Mouse (Mus musculus) hindbrain, embryonic 11.5 days (tissue): Measurements from ENCODE around the gene Rnf152. TPM values are rescaled to one million over a fixed set of nuclear protein-coding genes. Genes with fewer than 3 reads are reported as not detected.

ENCODE experiments used
- ATAC-seq: fragments of 200-750 bp; cut with Nextera tagmentation; 2 replicates; pipeline ENCODE4 v1.8.0; 2017; ENCODE audit warnings: mild to moderate bottlenecking, moderate TSS enrichment, moderate library complexity; ENCODE audit not compliant: low FRiP score
- DNase-seq: peaks from one replicate; pipeline ENCODE4 v3.0.0-alpha.2; 2015; ENCODE audit warnings: low spot score
- H3K27ac ChIP-seq: fragments of 300-500 bp; sonication (generic); 2 replicates; pipeline ENCODE4 v1.5.1; 2014; ENCODE audit warnings: mild to moderate bottlenecking, low read depth, low read length
- H3K27me3 ChIP-seq: fragments of 300-500 bp; sonication (generic); 2 replicates; pipeline ENCODE4 v1.6.1; 2014; ENCODE audit warnings: mild to moderate bottlenecking, low read length, moderate library complexity, mixed read lengths; ENCODE audit not compliant: control insufficient read depth, insufficient read depth
- H3K36me3 ChIP-seq: fragments of 300-500 bp; sonication (generic); 2 replicates; pipeline ENCODE4 v1.6.1; 2014; ENCODE audit warnings: mild to moderate bottlenecking, low read length, moderate library complexity, mixed read lengths; ENCODE audit not compliant: control insufficient read depth, insufficient read depth
- H3K4me1 ChIP-seq: fragments of 300-500 bp; sonication (generic); replicated peaks from 2 replicates; pipeline ENCODE4 v1.6.1; 2014; ENCODE audit warnings: low read length, mixed read lengths; ENCODE audit not compliant: control insufficient read depth, insufficient read depth
- H3K4me2 ChIP-seq: fragments of 300-500 bp; sonication (generic); replicated peaks from 2 replicates; pipeline ENCODE4 v1.6.1; 2014; ENCODE audit warnings: mild to moderate bottlenecking, low read depth, low read length
- H3K4me3 ChIP-seq: fragments of 300-500 bp; sonication (generic); 2 replicates; pipeline ENCODE4 v1.5.1; 2014; ENCODE audit warnings: low read depth, low read length
- H3K9ac ChIP-seq: fragments of 300-500 bp; sonication (generic); 2 replicates; pipeline ENCODE4 v1.6.1; 2014; ENCODE audit warnings: low read depth, low read length
- H3K9me3 ChIP-seq: fragments of 300-500 bp; sonication (generic); 2 replicates; pipeline ENCODE4 v1.6.1; 2016; ENCODE audit warnings: low read length; ENCODE audit not compliant: control insufficient read depth
- WGBS: fragments of 180-500 bp; shearing (Covaris S2); extraction: QIAGEN DNeasy Blood & Tissue Kit; methylation state at CpG from one replicate; pipeline ENCODE4 v1.1.7; 2014; 5-methylcytosine and 5-hydroxymethylcytosine counted together
- polyA plus RNA-seq: library from polyadenylated mRNA; unstranded; fragments of >200 nt; fragmentation: Nextera tagmentation; extraction: Ambion mirVana; gene quantifications from 2 replicates; pipeline ENCODE4 v1.2.1, GENCODE M21; 2014

Rnf152 gene
- polyA plus RNA-seq, 1 experiment from 2014 or later, result 2.5 TPM

DNA sequence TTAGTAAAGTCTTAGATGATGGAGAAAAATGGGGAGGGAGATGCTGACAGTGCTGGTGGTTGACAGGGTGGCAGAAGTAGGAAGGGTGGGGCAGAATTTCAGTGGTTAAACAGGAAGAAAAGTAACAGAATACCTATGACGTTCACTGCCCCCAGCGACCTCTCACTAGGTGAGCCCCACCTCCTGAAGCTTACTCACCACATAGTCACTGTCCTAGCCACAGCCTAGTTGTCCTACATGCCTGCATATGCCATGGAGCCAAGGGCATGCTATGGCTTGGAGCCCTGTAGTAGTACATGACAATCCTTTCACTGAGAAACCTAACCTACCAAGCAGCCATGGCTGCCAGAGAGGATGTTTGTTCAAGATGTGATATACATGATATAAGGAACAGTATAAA is 64.7 kb downstream of the Rnf152 start:
- H3K4me1 ChIP-seq, result no peaks in the 10 kb centered on the region
- no peak for ATAC-seq

DNA sequence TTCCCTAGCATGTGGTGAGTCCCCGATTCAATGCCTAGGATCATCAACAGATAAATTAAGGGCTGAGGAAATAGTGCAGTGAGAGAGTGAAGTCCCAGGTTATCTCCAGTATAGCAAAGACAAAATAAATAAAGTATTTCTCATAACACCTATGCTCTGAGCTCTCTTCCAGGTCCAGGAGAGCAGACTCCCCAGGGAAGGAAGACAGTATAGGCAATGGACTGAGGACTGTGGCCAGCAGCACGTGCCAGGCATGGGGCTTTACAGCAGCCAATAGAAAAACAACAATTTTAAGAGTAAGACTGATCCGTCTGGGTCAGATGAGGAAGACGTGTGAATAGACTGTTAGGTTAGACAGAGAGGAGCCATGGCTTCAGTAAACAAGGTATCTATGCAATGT is 69.0 kb downstream of the Rnf152 start:
- H3K27ac ChIP-seq, result no peak overlapping the region
- H3K9me3 ChIP-seq, result no peaks in the 10 kb centered on the region
- ATAC-seq, result no peak
- 78% methylated on average over 4 of the region's 4 CpGs for WGBS
- no peaks in the 10 kb centered on the region for H3K27me3 ChIP-seq
- H3K4me3 ChIP-seq, result no peak overlapping the region
- H3K4me2 ChIP-seq, result no peak overlapping the region
- DNase-seq, result no peak
- no peaks in the 10 kb centered on the region for H3K36me3 ChIP-seq
- no peak overlapping the region for H3K9ac ChIP-seq
- H3K4me1 ChIP-seq, result no peaks in the 10 kb centered on the region

More for the DNA sequence above, 64.7 kb downstream of the Rnf152 start:
- Histone ChIP-seq H3K9me3 (no peaks in the 10 kb centered on the region), H3K27ac (no peak overlapping the region), H3K4me2 (no peak overlapping the region), H3K36me3 (no peaks in the 10 kb centered on the region), H3K4me3 (no peak overlapping the region), H3K27me3 (no peaks in the 10 kb centered on the region), H3K9ac (no peak overlapping the region)
- 93% methylated on average over 2 of the region's 2 CpGs for WGBS
- DNase-seq, result no peak

DNA sequence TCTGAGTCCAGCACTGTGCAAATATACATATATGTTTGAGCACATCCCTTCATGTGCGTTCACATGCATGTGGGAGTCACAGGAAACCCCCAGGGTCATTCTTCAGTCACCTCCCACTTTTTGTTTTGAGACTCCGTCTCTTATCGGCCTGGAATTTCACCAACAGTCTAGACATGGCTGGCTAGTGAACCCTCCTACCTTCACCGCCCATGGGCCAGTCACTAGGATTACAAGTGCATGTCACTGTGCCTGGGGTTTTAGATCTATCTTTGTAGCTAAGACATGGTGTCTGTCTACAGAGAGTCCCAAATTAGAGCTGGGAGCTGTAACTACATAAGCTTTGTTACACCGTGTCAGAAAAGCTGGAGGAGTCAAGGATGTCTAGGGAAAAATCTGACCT is 69.6 kb downstream of the Rnf152 start:
- no peak for DNase-seq
- H3K4me1 ChIP-seq, result no peaks in the 10 kb centered on the region
- 90% methylated on average over 5 of the region's 5 CpGs for WGBS
- H3K36me3 ChIP-seq, result no peaks in the 10 kb centered on the region
- H3K27me3 ChIP-seq, result no peaks in the 10 kb centered on the region
- no peak for ATAC-seq
- H3K27ac ChIP-seq, result no peak overlapping the region
- no peaks in the 10 kb centered on the region for H3K9me3 ChIP-seq
- H3K9ac ChIP-seq, result no peak overlapping the region
- H3K4me2 ChIP-seq, result no peak overlapping the region
- H3K4me3 ChIP-seq, result no peak overlapping the region

DNA sequence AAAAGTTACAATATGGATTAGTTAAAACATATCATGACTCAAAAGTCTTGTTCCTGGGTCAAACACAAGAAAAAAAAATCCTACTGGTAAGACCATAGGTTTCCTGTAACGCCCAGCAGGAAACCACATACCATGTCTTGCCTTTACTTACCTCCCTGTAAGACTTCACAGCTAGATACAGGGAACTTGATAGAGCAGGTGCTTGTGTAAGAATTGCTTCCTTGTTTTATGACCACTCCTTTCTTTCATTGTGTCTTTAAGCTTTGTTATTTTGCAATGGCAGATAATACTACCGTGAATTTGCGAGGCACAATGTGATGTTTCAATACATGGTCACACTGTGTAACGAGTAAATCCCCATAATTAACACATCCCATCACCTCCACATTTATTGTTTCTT is 71.5 kb downstream of the Rnf152 start:
- no peaks in the 10 kb centered on the region for H3K9me3 ChIP-seq
- H3K4me2 ChIP-seq, result no peak overlapping the region
- no peak for ATAC-seq
- no peak overlapping the region for H3K9ac ChIP-seq
- no peaks in the 10 kb centered on the region for H3K36me3 ChIP-seq
- DNase-seq, result no peak
- H3K4me3 ChIP-seq, result no peak overlapping the region
- H3K27ac ChIP-seq, result no peak overlapping the region
- no peaks in the 10 kb centered on the region for H3K27me3 ChIP-seq
- 90% methylated on average over 4 of the region's 4 CpGs for whole genome bisulfite sequencing
- no peaks in the 10 kb centered on the region for H3K4me1 ChIP-seq

DNA sequence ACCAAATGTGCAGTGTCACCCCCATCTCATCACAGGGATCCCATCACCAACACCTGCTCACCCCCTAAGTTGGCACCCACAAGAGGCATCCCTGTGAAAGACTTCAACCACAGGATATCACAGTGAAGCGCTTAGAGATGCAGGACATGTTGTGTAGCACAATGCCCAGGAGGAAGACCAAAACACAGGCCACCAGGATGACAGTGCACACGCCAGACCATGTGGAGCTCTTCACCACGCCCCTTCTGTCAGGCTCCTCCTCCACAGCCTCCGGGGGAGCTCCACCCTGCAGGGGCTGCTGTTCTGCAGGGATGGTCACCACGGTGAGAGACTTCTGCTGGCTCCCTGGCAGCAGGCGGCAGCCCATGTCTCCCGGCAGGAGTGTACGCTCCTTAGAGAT is 72.4 kb downstream of the Rnf152 start:
- Histone ChIP-seq H3K27ac (no peak overlapping the region), H3K27me3 (no peaks in the 10 kb centered on the region), H3K36me3 (no peaks in the 10 kb centered on the region), H3K4me3 (no peak overlapping the region), H3K9ac (no peak overlapping the region), H3K9me3 (no peaks in the 10 kb centered on the region), H3K4me1 (no peaks in the 10 kb centered on the region), H3K4me2 (no peak overlapping the region)
- ATAC-seq (no peak), DNase-seq (no peak)
- 75% methylated on average over 8 of the region's 8 CpGs for WGBS

DNA sequence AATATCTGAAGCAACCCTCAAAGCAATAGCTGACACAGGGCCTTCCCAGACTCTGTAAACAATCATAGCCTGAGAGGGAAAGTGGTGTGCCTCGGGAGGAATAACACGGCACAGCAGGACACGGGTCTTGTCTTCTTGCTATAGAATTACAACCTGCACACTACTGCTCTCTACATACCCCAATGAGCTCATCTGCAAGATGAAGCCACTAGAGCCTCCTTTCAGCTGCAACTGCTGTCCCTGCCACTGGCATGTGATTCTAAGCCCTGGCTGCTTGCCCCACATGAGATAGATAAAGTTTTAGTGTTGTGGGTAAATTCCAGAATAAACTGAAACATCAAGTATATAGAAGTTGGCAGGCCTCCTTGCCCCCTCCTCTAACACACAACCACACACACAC is 75.2 kb downstream of the Rnf152 start:
- ATAC-seq (no peak), DNase-seq (no peak)
- Histone ChIP-seq H3K27ac (no peak overlapping the region), H3K4me3 (no peak overlapping the region), H3K9me3 (no peaks in the 10 kb centered on the region), H3K4me2 (no peak overlapping the region), H3K36me3 (no peaks in the 10 kb centered on the region), H3K9ac (no peak overlapping the region), H3K27me3 (no peaks in the 10 kb centered on the region), H3K4me1 (no peaks in the 10 kb centered on the region)
- 52% methylated on average over 3 of the region's 3 CpGs for WGBS

DNA sequence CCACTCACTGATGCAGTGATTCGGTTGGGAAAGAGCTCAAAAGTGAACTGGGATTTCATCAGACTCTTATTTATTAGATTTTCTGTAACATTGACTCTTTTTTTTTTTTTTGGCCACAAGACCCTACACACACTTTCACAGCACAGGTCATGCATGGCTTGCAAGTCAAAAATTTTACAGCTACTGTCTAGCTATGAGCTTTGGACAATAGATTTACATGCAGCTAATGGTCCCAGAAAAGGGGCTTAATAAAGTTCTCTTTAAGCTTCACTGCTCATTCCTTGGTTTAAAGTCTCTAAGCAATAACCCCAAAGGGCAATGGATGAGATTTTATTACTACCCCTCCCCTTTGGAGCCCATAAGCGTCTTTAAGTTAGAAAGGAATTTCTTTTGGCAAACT is 76.3 kb downstream of the Rnf152 start:
- H3K9ac ChIP-seq, result no peak overlapping the region
- H3K4me3 ChIP-seq, result no peak overlapping the region
- no peaks in the 10 kb centered on the region for H3K4me1 ChIP-seq
- no peaks in the 10 kb centered on the region for H3K9me3 ChIP-seq
- no peaks in the 10 kb centered on the region for H3K27me3 ChIP-seq
- no peak overlapping the region for H3K27ac ChIP-seq
- DNase-seq, result no peak
- 76% methylated on average over 2 of the region's 2 CpGs for WGBS
- H3K36me3 ChIP-seq, result no peaks in the 10 kb centered on the region
- ATAC-seq, result no peak
- H3K4me2 ChIP-seq, result no peak overlapping the region

DNA sequence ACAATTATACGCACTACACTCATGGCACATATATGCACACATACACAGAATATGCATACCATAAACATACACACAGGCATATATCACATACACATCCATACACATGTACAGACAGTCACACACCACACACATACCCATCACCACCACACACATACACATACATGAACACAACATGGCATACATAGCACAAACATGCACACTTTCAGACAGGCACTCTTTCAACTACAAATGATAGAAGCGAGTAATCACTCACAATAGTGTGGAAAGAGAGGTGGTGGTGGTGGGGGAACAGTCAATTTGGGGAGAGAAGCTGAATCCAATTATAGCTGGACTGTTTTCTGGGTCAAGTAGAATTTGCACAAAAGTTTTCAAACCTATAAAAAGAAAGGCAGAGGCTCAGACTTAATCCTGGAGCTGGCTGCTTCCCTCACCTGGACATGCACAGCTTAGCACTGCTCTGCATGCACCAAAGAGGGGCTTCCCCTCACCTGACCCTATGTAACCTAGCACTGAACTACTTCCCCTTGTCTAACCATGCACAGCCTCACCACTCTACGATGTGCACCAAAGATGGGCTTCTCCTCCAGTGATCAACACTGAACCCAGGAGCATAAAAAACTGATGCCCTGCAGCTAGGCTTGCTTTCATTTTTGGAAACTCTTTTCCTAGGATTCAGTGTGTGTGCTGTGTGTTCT is 81.9 kb downstream of the Rnf152 start:
- Histone ChIP-seq H3K4me1 (no peaks in the 10 kb centered on the region), H3K9me3 (no peaks in the 10 kb centered on the region), H3K27ac (no peak overlapping the region), H3K9ac (no peak overlapping the region), H3K36me3 (no peaks in the 10 kb centered on the region), H3K27me3 (no peaks in the 10 kb centered on the region), H3K4me2 (no peak overlapping the region), H3K4me3 (no peak overlapping the region)
- DNase-seq (no peak), ATAC-seq (no peak)
- WGBS, result 91% methylated on average over 3 of the region's 3 CpGs

DNA sequence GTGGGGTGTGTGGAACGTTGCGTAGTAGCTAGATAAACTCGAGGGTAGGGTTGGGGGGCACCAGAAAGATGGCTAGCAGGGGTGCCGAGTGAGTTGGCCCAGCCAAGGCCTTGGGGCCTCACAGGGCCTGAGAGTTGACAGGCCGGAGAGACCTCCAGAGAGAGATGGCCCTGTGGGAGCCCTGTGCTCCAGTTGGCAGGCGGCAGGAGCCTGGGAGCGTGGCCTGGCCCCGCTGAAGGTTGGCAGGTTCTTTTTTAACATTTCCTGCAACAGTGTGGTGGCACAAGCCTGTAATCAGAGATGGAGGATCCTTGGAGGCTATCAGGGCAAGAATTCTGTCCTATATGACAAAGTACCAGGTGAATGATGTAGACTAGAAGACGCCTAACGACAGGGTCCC is 85.4 kb downstream of the Rnf152 start:
- no peak for ATAC-seq

More for the DNA sequence above, 85.4 kb downstream of the Rnf152 start:
- DNase-seq, result no peak
- H3K4me2 ChIP-seq, result no peak overlapping the region
- no peak overlapping the region for H3K4me3 ChIP-seq
- H3K9me3 ChIP-seq, result no peaks in the 10 kb centered on the region
- H3K4me1 ChIP-seq, result no peaks in the 10 kb centered on the region
- WGBS, result 92% methylated on average over 10 of the region's 10 CpGs
- H3K27ac ChIP-seq, result no peak overlapping the region
- no peaks in the 10 kb centered on the region for H3K27me3 ChIP-seq
- no peaks in the 10 kb centered on the region for H3K36me3 ChIP-seq
- no peak overlapping the region for H3K9ac ChIP-seq
